Mouse (Mus musculus) urinary bladder, adult 18-20 months (tissue): ENCODE results near the gene Rpl12.
"Not testable (repeated sequence)": the region's sequence is repeated elsewhere in the genome, so short reads cannot be mapped to it uniquely, and the experiment has no call there.

Source experiments
- DNase-seq, 2 experiments: peaks; one replicate each; pipeline ENCODE4 v3.0.0; 2022; ENCODE audit warnings: low spot score in 2 of 2, mixed read lengths in 2 of 2

Gene Rpl12

GRCm38 (mm10) chr2:32981725-32982271, 20.4 kb downstream of the Rpl12 start, which contains the start of gene Slc2a8:
TSS of gene Slc2a8 (minus strand) at chr2:32982083.
- peak; percentile 70 to 87 for DNase-seq

GRCm38 (mm10) chr2:32982700-32983099, 21.3 kb downstream of the Rpl12 start:
- no peak for DNase-seq

- DNase-seq = no peak
Observed at GRCm38 (mm10) chr2:32983617-32984016, 22.3 kb downstream of the Rpl12 start.

- DNase-seq = no peak
Observed at GRCm38 (mm10) chr2:32985844-32986243, 24.5 kb downstream of the Rpl12 start.

- DNase-seq = no peak
Observed at GRCm38 (mm10) chr2:32989376-32989775, 28.0 kb downstream of the Rpl12 start.

GRCm38 (mm10) chr2:32990167-32990832, 28.9 kb downstream of the Rpl12 start:
- no peak for DNase-seq

- DNase-seq = no peak
Observed at GRCm38 (mm10) chr2:32992130-32992529, 30.8 kb downstream of the Rpl12 start.

- DNase-seq = no peak
Observed at GRCm38 (mm10) chr2:32997081-32997480, 35.7 kb downstream of the Rpl12 start.

- DNase-seq = no peak
Observed at GRCm38 (mm10) chr2:32997792-32998191, 36.4 kb downstream of the Rpl12 start.

- no peak for DNase-seq
Observed at GRCm38 (mm10) chr2:32999752-33000151, 38.4 kb downstream of the Rpl12 start.

- no peak for DNase-seq
Observed at GRCm38 (mm10) chr2:33002144-33002543, 40.8 kb downstream of the Rpl12 start.

GRCm38 (mm10) chr2:33005041-33005440, 43.7 kb downstream of the Rpl12 start:
- DNase-seq = no peak

GRCm38 (mm10) chr2:33009055-33009454, 47.7 kb downstream of the Rpl12 start:
- DNase-seq = not testable (repeated sequence)

- no peak for DNase-seq
Observed at GRCm38 (mm10) chr2:33014877-33015276, 53.5 kb downstream of the Rpl12 start.
